Mouse (Mus musculus) embryonic fibroblast, embryonic 13.5 days (primary cell): Measurements from ENCODE around the gene Sorcs2.

Experiments used
- CTCF ChIP-seq: IDR thresholded peaks from 2 replicates; pipeline ENCODE4 v1.5.1; 2011; ENCODE audit warnings: mild to moderate bottlenecking, control low read depth, low read length, moderate library complexity, borderline replicate concordance; ENCODE audit not compliant: insufficient read depth
- POLR2A ChIP-seq: IDR thresholded peaks from 2 replicates; pipeline ENCODE4 v1.6.1; 2011; ENCODE audit warnings: low read depth, mild to moderate bottlenecking, control low read depth, low read length, moderate library complexity

DNA sequence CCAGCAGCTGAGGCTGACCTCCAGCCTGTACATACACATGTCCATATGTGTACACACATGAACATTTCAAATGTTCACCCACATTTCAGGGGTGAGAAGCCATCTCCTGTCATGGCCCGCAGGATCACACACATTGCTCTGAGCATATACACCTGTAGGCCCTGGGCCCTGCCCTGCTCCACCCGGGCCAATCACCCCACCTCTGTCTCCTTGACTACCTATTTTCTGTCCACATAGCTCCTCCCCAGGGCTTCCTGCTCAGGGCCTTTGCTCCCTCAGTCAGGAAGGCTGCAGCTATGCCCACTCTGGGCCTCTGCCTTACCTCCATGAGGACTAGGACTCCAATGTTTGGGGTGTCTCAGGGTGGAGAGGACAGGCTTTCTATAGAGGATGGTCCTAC, 44.7 kb downstream of the Sorcs2 start:
- no peak for TF ChIP-seq CTCF
- TF ChIP-seq POLR2A: no peak
